Mouse (Mus musculus) erythroblast, embryonic 14.5 days (primary cell): ENCODE measurements around the gene Klhdc4. TPM values are rescaled to one million over a fixed set of nuclear protein-coding genes. Genes with fewer than 3 reads are reported as not detected.

ENCODE experiments used
- H3K27me3 ChIP-seq: 2 replicates; pipeline ENCODE4 v1.6.1; 2012; ENCODE audit warnings: inconsistent platforms; ENCODE audit not compliant: control insufficient read depth
- H3K36me3 ChIP-seq: 2 replicates; pipeline ENCODE4 v1.6.1; 2012; ENCODE audit warnings: mild to moderate bottlenecking, inconsistent platforms; ENCODE audit not compliant: control insufficient read depth
- H3K4me1 ChIP-seq: 2 replicates; pipeline ENCODE4 v1.6.1; 2012; ENCODE audit warnings: inconsistent platforms; ENCODE audit not compliant: control insufficient read depth
- H3K4me3 ChIP-seq: replicated peaks from 2 replicates; pipeline ENCODE3; 2012; ENCODE audit warnings: moderate library complexity, mild to moderate bottlenecking, inconsistent platforms
- H3K9me3 ChIP-seq: 2 replicates; pipeline ENCODE4 v1.6.1; 2012; ENCODE audit warnings: low read length, inconsistent platforms, mixed read lengths; ENCODE audit not compliant: control insufficient read depth
- GATA1 ChIP-seq: IDR thresholded peaks from 2 replicates; pipeline ENCODE4 v1.6.1; 2012; ENCODE audit warnings: low read length, inconsistent platforms, mixed read lengths
- TAL1 ChIP-seq: IDR thresholded peaks from 3 replicates; pipeline ENCODE4 v1.6.1; 2012; ENCODE audit warnings: low read length, inconsistent platforms, mixed read lengths
- polyA plus RNA-seq: library from polyadenylated mRNA; stranded (reverse); fragments of >175 nt; gene quantifications from 2 replicates; pipeline ENCODE4 v1.2.3, GENCODE M21; 2012

The Klhdc4 gene
- polyA plus RNA-seq, 1 experiment, result 2.7 TPM

- no peaks in the 10 kb centered on the region for H3K27me3 ChIP-seq
- no peak for TF ChIP-seq GATA1
- TF ChIP-seq TAL1, result no peak
Measured at GRCm38 (mm10) chr8:121773876-121774275, 55.5 kb downstream of the Klhdc4 start.

DNA sequence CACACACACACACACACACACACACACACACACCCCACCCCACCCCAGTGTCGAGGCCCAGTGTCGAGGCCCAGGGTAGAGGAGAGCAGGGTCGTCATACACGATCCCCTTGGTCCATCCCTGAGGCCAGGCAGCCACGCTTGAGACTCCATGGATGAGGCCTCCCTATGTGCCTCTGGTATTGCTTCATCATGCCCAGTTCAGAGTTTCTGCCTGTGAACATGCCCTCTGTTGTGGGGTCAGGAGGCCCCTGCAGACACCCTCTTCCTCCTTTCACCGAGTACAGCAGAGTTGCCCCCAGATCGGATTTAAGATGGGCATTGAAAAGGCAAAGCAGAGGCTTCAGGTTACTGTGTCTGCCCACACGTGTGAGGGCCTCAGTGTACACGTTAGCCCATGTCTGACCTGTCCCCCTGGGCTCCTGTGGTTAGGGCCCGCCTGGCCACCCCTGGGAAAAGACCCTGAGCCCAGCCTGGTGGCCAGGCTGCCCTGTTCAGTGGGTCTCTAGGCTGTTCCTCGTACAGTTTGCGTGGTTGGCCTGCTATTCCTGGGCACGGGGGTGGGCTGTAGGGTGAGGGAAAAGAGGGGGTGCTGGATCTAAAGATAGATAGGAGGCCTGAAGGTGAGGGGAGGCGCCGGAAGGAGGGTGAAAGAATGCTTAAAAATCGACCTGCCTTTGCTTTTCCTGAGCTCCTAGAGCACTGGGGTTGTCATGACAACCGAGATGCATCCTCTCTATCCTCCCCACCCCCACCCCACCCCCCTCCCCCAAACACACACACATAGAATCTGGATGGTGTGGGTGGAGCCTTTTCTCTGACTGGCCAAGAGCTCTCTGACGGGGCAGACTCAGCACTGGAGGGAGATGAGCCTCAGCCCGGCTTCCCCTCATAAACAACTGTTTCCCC lies 58.3 kb downstream of the Klhdc4 start:
- no peaks in the 10 kb centered on the region for H3K4me1 ChIP-seq
- H3K9me3 ChIP-seq, result no peaks in the 10 kb centered on the region
- H3K4me3 ChIP-seq, result no peak overlapping the region
- no peaks in the 10 kb centered on the region for H3K27me3 ChIP-seq
- H3K36me3 ChIP-seq, result no peaks in the 10 kb centered on the region
- TF ChIP-seq TAL1, result no peak
- no peak for TF ChIP-seq GATA1

More at GRCm38 (mm10) chr8:121773876-121774275, 55.5 kb downstream of the Klhdc4 start:
- H3K36me3 ChIP-seq, result no peaks in the 10 kb centered on the region
- H3K9me3 ChIP-seq, result no peaks in the 10 kb centered on the region
- H3K4me3 ChIP-seq, result no peak overlapping the region
- H3K4me1 ChIP-seq, result no peaks in the 10 kb centered on the region

- no peaks in the 10 kb centered on the region for H3K4me1 ChIP-seq
- no peaks in the 10 kb centered on the region for H3K9me3 ChIP-seq
- no peak for TF ChIP-seq TAL1
- TF ChIP-seq GATA1, result no peak
- no peaks in the 10 kb centered on the region for H3K27me3 ChIP-seq
- no peaks in the 10 kb centered on the region for H3K36me3 ChIP-seq
- no peak overlapping the region for H3K4me3 ChIP-seq
Measured at GRCm38 (mm10) chr8:121769621-121770020, 59.7 kb downstream of the Klhdc4 start.

- no peaks in the 10 kb centered on the region for H3K36me3 ChIP-seq
- no peaks in the 10 kb centered on the region for H3K4me1 ChIP-seq
- no peak for TF ChIP-seq TAL1
- TF ChIP-seq GATA1, result no peak
- no peaks in the 10 kb centered on the region for H3K9me3 ChIP-seq
- no peak overlapping the region for H3K4me3 ChIP-seq
- no peaks in the 10 kb centered on the region for H3K27me3 ChIP-seq
Measured at GRCm38 (mm10) chr8:121769095-121769494, 60.3 kb downstream of the Klhdc4 start.

DNA sequence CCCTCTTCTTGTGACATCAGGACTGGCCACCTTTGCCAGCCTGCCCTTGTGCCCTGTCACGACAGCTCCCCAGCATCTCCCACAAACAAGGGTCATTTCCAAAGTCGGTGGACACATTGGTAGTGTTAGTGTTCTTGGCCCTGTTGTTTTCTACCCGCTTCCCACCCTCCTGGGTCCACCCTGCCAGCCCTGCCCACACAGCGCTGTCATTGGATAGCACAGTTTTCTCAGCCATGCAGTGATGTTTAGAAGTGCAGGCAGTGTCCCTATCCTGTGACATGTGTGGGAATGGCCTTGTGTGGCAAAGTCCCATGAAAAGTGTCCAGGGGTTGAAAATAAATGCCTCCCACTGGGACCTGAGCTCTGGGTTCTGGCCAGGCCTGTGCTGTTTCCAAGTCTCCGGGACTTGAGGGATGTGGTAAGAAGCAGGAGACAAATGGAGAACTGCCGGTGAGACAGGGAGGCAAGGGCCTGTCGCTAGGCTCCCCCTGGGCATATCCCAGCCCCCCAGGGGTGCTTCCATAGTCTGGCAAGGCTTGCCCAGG lies 63.7 kb downstream of the Klhdc4 start:
- TF ChIP-seq TAL1 (no peak), GATA1 (no peak)

GRCm38 (mm10) chr8:121763700-121764013 lies 65.7 kb downstream of the Klhdc4 start:
- no peaks in the 10 kb centered on the region for H3K36me3 ChIP-seq
- TF ChIP-seq TAL1, result no peak
- H3K27me3 ChIP-seq, result no peaks in the 10 kb centered on the region
- no peaks in the 10 kb centered on the region for H3K4me1 ChIP-seq
- no peaks in the 10 kb centered on the region for H3K9me3 ChIP-seq
- no peak overlapping the region for H3K4me3 ChIP-seq

More for the DNA sequence above, 63.7 kb downstream of the Klhdc4 start:
- Histone ChIP-seq H3K4me3 (no peak overlapping the region), H3K9me3 (no peaks in the 10 kb centered on the region), H3K36me3 (no peaks in the 10 kb centered on the region), H3K27me3 (no peaks in the 10 kb centered on the region), H3K4me1 (no peaks in the 10 kb centered on the region)

DNA sequence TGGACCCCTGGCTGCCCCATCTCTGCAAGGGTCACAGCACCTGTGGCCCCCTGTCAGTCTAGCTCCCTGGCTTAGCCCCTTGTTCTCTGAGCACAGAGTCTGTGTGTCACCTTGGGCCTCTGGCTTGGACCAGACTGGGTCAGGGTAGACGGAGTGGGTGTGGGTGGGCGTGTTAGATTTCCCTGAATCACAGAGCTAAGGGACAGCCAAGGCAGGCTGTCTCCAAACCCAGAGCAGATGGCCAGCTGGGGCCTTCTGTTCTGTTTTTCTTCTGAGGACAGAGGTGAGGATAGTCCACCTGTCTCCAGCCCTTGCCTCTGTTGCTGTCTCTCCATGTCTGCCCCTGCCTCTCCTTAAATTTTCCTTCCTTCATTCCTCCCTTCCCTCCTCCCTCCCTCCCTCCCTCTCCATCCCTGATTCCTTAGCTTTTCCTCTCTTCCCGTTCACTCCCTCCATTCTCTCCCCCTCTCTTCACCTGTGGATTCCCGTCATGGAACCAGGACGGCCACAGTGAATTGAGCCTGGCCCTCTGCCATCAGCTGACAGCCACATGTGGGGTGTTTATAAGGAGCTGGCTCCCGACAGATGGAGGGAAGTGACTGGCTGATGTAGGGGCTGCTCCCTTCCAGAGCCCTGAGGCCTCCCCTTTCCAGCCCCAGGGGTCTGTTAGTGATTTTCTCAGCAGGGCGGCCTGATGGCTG lies 66.2 kb downstream of the Klhdc4 start:
- H3K27me3 ChIP-seq, result no peaks in the 10 kb centered on the region
- no peaks in the 10 kb centered on the region for H3K4me1 ChIP-seq
- H3K9me3 ChIP-seq, result no peaks in the 10 kb centered on the region
- TF ChIP-seq GATA1, result no peak
- TF ChIP-seq TAL1, result no peak
- no peaks in the 10 kb centered on the region for H3K36me3 ChIP-seq
- no peak overlapping the region for H3K4me3 ChIP-seq

GRCm38 (mm10) chr8:121761480-121761879 lies 67.9 kb downstream of the Klhdc4 start:
- H3K4me1 ChIP-seq, result no peaks in the 10 kb centered on the region
- no peaks in the 10 kb centered on the region for H3K9me3 ChIP-seq
- no peaks in the 10 kb centered on the region for H3K27me3 ChIP-seq
- TF ChIP-seq GATA1 (no peak), TAL1 (no peak)
- H3K36me3 ChIP-seq, result no peaks in the 10 kb centered on the region
- H3K4me3 ChIP-seq, result no peak overlapping the region

GRCm38 (mm10) chr8:121760484-121760883 lies 68.9 kb downstream of the Klhdc4 start:
- H3K4me1 ChIP-seq, result no peaks in the 10 kb centered on the region
- no peak for TF ChIP-seq GATA1
- TF ChIP-seq TAL1, result no peak
- no peaks in the 10 kb centered on the region for H3K36me3 ChIP-seq
- no peaks in the 10 kb centered on the region for H3K27me3 ChIP-seq
- H3K9me3 ChIP-seq, result no peaks in the 10 kb centered on the region
- H3K4me3 ChIP-seq, result no peak overlapping the region
